Mouse (Mus musculus) midbrain, embryonic 13.5 days (tissue): ENCODE measurements around the gene Asgr1. TPM values are rescaled to one million over a fixed set of nuclear protein-coding genes. Genes with fewer than 3 reads are reported as not detected.

ENCODE experiments used
- microRNA counts: library from miRNA; unstranded; fragments of <30 nt; microRNA quantifications from one replicate; lab custom pipeline; 2016
- microRNA-seq: library from miRNA; unstranded; fragments of <30 nt; microRNA quantifications from one replicate; pipeline ENCODE4, GENCODE M21; 2016
- polyA plus RNA-seq: library from polyadenylated mRNA; unstranded; fragments of >200 nt; fragmentation: Nextera tagmentation; extraction: Ambion mirVana; gene quantifications from 2 replicates; pipeline ENCODE4 v1.2.1, GENCODE M21; 2015

Asgr1 gene
- polyA plus RNA-seq, 1 experiment from 2014 or later: 0.97 TPM

MicroRNAs encoded within 50 kb of the gene (microRNA counts, 519-probe panel; counts per million panel counts)
- 110 counts per million, percentile 56 among the panel's probes with 10 or more counts for microRNA mmu-miR-324-3p (lab: Ali Mortazavi, UCI)
- microRNA mmu-miR-324-5p (lab: Ali Mortazavi, UCI): 4,004 counts per million, percentile 75 among the panel's probes with 10 or more counts

Small RNA genes lying within 50 kb of the gene (microRNA-seq; reads per million reads assigned to microRNA genes)
- gene Mir324: 4,299 reads per million, percentile 90 among the genes with 10 or more reads in this experiment

Other genes with a start within 250 kb of the Asgr1 start
- 0.44 and 0.52 TPM in 2 replicates for gene Tmem102, start 248.5 kb upstream of the Asgr1 start, polyA plus RNA-seq
- not detected in 2 replicates for gene Gm39566, start 238.8 kb upstream of the Asgr1 start, polyA plus RNA-seq
- gene Spem2, start 235.6 kb upstream of the Asgr1 start, polyA plus RNA-seq: not detected in 2 replicates
- 0.51 and 0.64 TPM in 2 replicates for gene Spem1, start 231.9 kb upstream of the Asgr1 start, polyA plus RNA-seq
- 20.5 and 21.3 TPM in 2 replicates for gene Nlgn2, start 216.3 kb upstream of the Asgr1 start, polyA plus RNA-seq
- gene Tmem256, start 215.6 kb upstream of the Asgr1 start, polyA plus RNA-seq: 329 and 331 TPM in 2 replicates
- 55.0 and 56.3 TPM in 2 replicates for gene Plscr3, start 207.7 kb upstream of the Asgr1 start, polyA plus RNA-seq
- gene Tnk1, start 195.4 kb upstream of the Asgr1 start, polyA plus RNA-seq: 0.27 and 0.31 TPM in 2 replicates
- not detected in 2 replicates for gene Tmem95, start 176.1 kb upstream of the Asgr1 start, polyA plus RNA-seq
- 1.3 and 1.7 TPM in 2 replicates for gene Kctd11, start 172.7 kb upstream of the Asgr1 start, polyA plus RNA-seq
- 0.37 and 0.48 TPM in 2 replicates for gene Acap1, start 158.5 kb upstream of the Asgr1 start, polyA plus RNA-seq
- 16.1 and 17.1 TPM in 2 replicates for gene 2810408A11Rik, start 153.1 kb upstream of the Asgr1 start, polyA plus RNA-seq
- 18.6 and 19.8 TPM in 2 replicates for gene Neurl4, start 153.0 kb upstream of the Asgr1 start, polyA plus RNA-seq
- gene Gps2, start 140.2 kb upstream of the Asgr1 start, polyA plus RNA-seq: 81.9 and 87.0 TPM in 2 replicates
- 1,160 and 1,188 TPM in 2 replicates for gene Eif5a, start 132.1 kb upstream of the Asgr1 start, polyA plus RNA-seq
- 3.9 and 4.2 TPM in 2 replicates for gene Ybx2, start 118.3 kb upstream of the Asgr1 start, polyA plus RNA-seq
- gene Slc2a4, start 105.9 kb upstream of the Asgr1 start, polyA plus RNA-seq: 4.3 and 4.4 TPM in 2 replicates
- gene Cldn7, start 89.3 kb upstream of the Asgr1 start, polyA plus RNA-seq: 0.32 and 1.1 TPM in 2 replicates
- 22.9 and 23.8 TPM in 2 replicates for gene Ctdnep1, start 72.9 kb upstream of the Asgr1 start, polyA plus RNA-seq
- gene Elp5, start 71.6 kb upstream of the Asgr1 start, polyA plus RNA-seq: 156 and 158 TPM in 2 replicates
- gene Gabarap, start 62.9 kb upstream of the Asgr1 start, polyA plus RNA-seq: 611 and 625 TPM in 2 replicates
- 74.2 and 82.2 TPM in 2 replicates for gene Phf23, start 58.3 kb upstream of the Asgr1 start, polyA plus RNA-seq
- gene Dvl2, start 53.5 kb upstream of the Asgr1 start, polyA plus RNA-seq: 27.6 and 35.4 TPM in 2 replicates
- gene Acadvl, start 38.7 kb upstream of the Asgr1 start, polyA plus RNA-seq: 48.4 and 51.7 TPM in 2 replicates
- 34.9 and 37.2 TPM in 2 replicates for gene Dlg4, start 37.1 kb upstream of the Asgr1 start, polyA plus RNA-seq
- gene Asgr2, start 38.6 kb downstream of the Asgr1 start, polyA plus RNA-seq: not detected in 2 replicates
- gene Mgl2, start 76.2 kb downstream of the Asgr1 start, polyA plus RNA-seq: 0.39 and 0.66 TPM in 2 replicates
- gene Clec10a, start 102.1 kb downstream of the Asgr1 start, polyA plus RNA-seq: 0.59 TPM in 2 replicates
- gene Slc16a11, start 158.7 kb downstream of the Asgr1 start, polyA plus RNA-seq: 1.9 and 2.4 TPM in 2 replicates
- gene Slc16a13, start 167.0 kb downstream of the Asgr1 start, polyA plus RNA-seq: 17.7 and 18.7 TPM in 2 replicates
- gene Bcl6b, start 175.7 kb downstream of the Asgr1 start, polyA plus RNA-seq: 3.9 and 4.3 TPM in 2 replicates
- gene 0610010K14Rik, start 183.8 kb downstream of the Asgr1 start, polyA plus RNA-seq: 193 and 201 TPM in 2 replicates
- 15.0 and 15.8 TPM in 2 replicates for gene Gm21988, start 185.7 kb downstream of the Asgr1 start, polyA plus RNA-seq
- 289 and 304 TPM in 2 replicates for gene Rnasek, start 185.8 kb downstream of the Asgr1 start, polyA plus RNA-seq
- 0.57 and 1.2 TPM in 2 replicates for gene Alox12, start 201.3 kb downstream of the Asgr1 start, polyA plus RNA-seq